Mouse (Mus musculus) duodenum, adult 2 months (tissue): ENCODE results near the gene Prps1l3. TPM values are rescaled to one million over a fixed set of nuclear protein-coding genes. Genes with fewer than 3 reads are reported as not detected.

ENCODE experiments used
- polyA plus RNA-seq: library from polyadenylated mRNA; depleted of rRNA; stranded (reverse); fragments of >200 nt; gene quantifications from 2 replicates; pipeline ENCODE4 v1.2.3, GENCODE M21; 2012; ENCODE audit warnings: low replicate concordance; rRNA removed

The Prps1l3 gene
- 2.3 and 5.1 TPM in 2 replicates for polyA plus RNA-seq

GRCm38 (mm10) chr12:57230192-57230706 is at the start of gene Prps1l3, which contains the start of gene Mipol1:
Prps1l3 (plus strand) TSS chr12:57230412.
Mipol1 (plus strand) TSS chr12:57230427.

GRCm38 (mm10) chr12:57197363-57198026 is 32.7 kb upstream of the Prps1l3 start, which contains the start of gene Slc25a21:
Slc25a21 (minus strand) TSS chr12:57197472.

Other genes with a start within 250 kb of the Prps1l3 start
- gene Slc25a21, start 32.9 kb upstream of the Prps1l3 start, polyA plus RNA-seq, result not detected in 2 replicates
- 0.20 and 1.1 TPM in 2 replicates for gene Mipol1, start within 50 bp of the Prps1l3 start, polyA plus RNA-seq